Mouse (Mus musculus) hindbrain, embryonic 10.5 days (tissue): ENCODE data around the gene Tradd. TPM values are rescaled to one million over a fixed set of nuclear protein-coding genes. Genes with fewer than 3 reads are reported as not detected.
"Not testable (repeated sequence)": the region's sequence is repeated elsewhere in the genome, so short reads cannot be mapped to it uniquely, and the experiment has no call there.

Experiments used
- DNase-seq: peaks from one replicate; pipeline ENCODE4 v3.0.0-alpha.2; 2017; ENCODE audit warnings: low spot score
- H3K27ac ChIP-seq: fragments of 300-500 bp; sonication (generic); 2 replicates; pipeline ENCODE4 v1.5.1; 2016; ENCODE audit warnings: mild to moderate bottlenecking, moderate library complexity
- H3K27me3 ChIP-seq: fragments of 300-500 bp; sonication (generic); 2 replicates; pipeline ENCODE4 v1.6.1; 2016; ENCODE audit warnings: mild to moderate bottlenecking; ENCODE audit not compliant: poor library complexity, insufficient read depth, severe bottlenecking
- H3K36me3 ChIP-seq: fragments of 300-500 bp; sonication (generic); 2 replicates; pipeline ENCODE4 v1.6.1; 2016; ENCODE audit warnings: mild to moderate bottlenecking, moderate library complexity
- H3K4me1 ChIP-seq: fragments of 300-500 bp; sonication (generic); replicated peaks from 2 replicates; pipeline ENCODE4 v1.6.1; 2016; ENCODE audit warnings: mild to moderate bottlenecking
- H3K4me3 ChIP-seq: fragments of 300-500 bp; sonication (generic); 2 replicates; pipeline ENCODE4 v1.5.1; 2016; ENCODE audit warnings: mild to moderate bottlenecking, moderate library complexity
- H3K9me3 ChIP-seq: fragments of 300-500 bp; sonication (generic); 2 replicates; pipeline ENCODE4 v1.6.1; 2016; ENCODE audit warnings: mild to moderate bottlenecking, moderate library complexity
- whole genome bisulfite sequencing: fragments of 180-500 bp; shearing (Covaris S2); methylation state at CpG from one replicate; pipeline ENCODE4 v1.1.7; 2016; 5-methylcytosine and 5-hydroxymethylcytosine counted together
- polyA plus RNA-seq: library from polyadenylated mRNA; unstranded; fragments of >200 nt; fragmentation: Nextera tagmentation; extraction: Ambion mirVana; gene quantifications from 2 replicates; pipeline ENCODE4 v1.2.1, GENCODE M21; 2016

Tradd gene
- polyA plus RNA-seq, 1 experiment from 2014 or later, result 16.3 TPM

DNA sequence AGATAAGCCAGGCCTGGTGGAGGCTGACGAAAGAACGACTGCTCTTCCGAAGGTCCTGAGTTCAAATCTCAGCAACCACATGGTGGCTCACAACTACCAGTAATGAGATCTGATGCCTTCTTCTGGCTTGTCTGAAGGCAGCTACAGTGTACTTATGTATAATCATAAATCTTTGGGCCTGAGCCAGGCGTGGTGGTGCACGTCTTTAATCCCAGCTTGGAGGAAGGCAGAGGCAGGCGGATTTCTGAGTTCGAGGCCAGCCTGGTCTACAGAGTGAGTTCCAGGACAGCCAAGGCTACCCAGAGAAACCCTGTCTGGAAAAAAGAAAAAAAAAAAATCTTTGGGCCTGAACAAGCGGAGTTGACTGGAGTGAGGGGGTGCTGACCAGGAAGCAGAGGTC, 27.0 kb upstream of the Tradd start:
- WGBS, result 89% methylated on average over 8 of the region's 8 CpGs
- not testable (repeated sequence) for H3K27ac ChIP-seq, H3K9me3 ChIP-seq, H3K36me3 ChIP-seq, DNase-seq, H3K4me3 ChIP-seq
- peaks cover 47% of the 10 kb centered on the region for H3K4me1 ChIP-seq
- H3K27me3 ChIP-seq, result peaks cover 40% of the 10 kb centered on the region

DNA sequence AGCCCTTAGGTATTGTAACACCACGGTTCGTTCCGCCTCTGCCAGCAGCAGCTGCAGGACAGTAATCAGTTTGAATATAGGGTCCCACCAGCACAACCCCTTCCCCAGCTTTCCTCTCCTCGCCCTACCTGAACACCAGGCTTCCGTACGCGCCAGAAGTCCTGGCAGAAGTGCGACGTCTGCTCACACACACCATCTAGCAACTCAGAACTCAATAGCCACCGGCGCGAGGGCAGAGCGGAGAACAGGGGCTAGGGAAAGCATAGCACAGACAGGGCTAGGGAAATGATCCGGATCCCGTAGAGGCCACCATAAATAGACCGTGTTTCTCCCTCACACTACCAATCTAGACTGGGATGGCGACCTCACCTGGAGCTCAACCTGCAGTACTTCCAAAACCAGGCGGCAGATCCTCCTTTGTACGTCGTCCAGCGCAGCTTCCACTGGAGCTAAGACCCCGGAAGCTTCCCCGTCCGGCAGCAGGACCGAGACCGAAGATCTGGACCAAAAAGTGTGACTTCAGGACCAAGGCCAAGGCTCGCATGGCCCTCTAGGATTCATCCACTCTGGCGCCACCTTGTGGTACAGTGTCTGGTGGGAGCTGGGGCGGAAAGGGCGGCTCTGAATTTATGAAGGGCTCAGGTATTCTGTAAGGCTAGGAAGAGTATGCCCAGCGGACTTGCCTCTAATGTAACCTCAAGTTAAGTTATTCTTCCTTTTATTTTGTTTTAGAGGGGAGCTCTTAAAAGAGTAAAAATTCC, 26.3 kb upstream of the Tradd start:
- H3K9me3 ChIP-seq, result no peaks in the 10 kb centered on the region
- WGBS, result 9% methylated on average over 31 of the region's 31 CpGs
- peak; percentile 89 for DNase-seq
- 0 out of 2 replicates have a peak overlapping the region, but pooled peaks have one; percentile 91 for H3K27ac ChIP-seq
- H3K4me3 ChIP-seq, result peak overlapping the region; percentile 54
- peaks cover 4% of the 10 kb centered on the region; the same call in 1 of the 2 replicates for H3K36me3 ChIP-seq
- peaks cover 44% of the 10 kb centered on the region for H3K27me3 ChIP-seq
- peaks cover 48% of the 10 kb centered on the region for H3K4me1 ChIP-seq

DNA sequence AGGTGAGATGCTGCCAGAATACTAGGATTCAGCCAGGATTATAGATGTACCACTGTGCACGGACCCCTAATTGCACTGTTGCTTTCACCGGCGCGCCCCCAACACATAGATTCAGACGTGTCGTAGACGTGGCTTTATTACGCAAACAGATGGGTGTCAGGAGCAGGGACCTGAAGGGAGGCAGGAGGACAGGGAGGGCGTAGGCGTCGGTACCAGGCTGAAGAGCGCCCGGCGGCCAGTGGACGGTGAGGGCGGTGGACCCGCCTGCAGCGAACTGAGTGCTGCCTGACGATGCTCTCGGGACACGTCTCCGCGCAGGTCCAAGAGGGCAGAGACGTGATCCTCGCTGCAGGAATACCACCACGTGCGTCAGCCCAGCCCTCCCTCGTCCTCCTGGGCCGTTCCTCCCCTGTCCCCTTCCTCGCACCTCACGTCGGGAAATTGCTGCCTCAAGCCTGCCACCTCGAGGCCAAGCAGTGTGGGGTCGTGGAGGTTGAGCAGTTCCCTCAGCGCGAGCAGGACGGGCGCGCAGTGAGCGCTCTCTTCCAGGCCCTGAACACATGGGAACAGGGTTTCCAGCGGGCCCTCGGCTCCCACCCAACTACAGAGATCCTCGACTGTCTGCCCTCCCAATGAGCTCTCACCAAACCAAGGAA, 25.5 kb upstream of the Tradd start, which contains the start of gene 4931428F04Rik:
Gene 4931428F04Rik, minus strand, starts transcription at position 60 of the 656 bp plus-strand sequence.
- Histone ChIP-seq H3K4me3 (peak within 1 kb of the TSS; percentile 54), H3K27me3 (peaks cover 45% of the 10 kb centered on the region), H3K36me3 (peaks cover 12% of the 10 kb centered on the region), H3K27ac (peak within 1 kb of the TSS; percentile 91), H3K9me3 (no peaks in the 10 kb centered on the region), H3K4me1 (peaks cover 54% of the 10 kb centered on the region)
- DNase-seq, result peak; percentile 71
- WGBS, result 2% methylated on average over 43 of the region's 43 CpGs

DNA sequence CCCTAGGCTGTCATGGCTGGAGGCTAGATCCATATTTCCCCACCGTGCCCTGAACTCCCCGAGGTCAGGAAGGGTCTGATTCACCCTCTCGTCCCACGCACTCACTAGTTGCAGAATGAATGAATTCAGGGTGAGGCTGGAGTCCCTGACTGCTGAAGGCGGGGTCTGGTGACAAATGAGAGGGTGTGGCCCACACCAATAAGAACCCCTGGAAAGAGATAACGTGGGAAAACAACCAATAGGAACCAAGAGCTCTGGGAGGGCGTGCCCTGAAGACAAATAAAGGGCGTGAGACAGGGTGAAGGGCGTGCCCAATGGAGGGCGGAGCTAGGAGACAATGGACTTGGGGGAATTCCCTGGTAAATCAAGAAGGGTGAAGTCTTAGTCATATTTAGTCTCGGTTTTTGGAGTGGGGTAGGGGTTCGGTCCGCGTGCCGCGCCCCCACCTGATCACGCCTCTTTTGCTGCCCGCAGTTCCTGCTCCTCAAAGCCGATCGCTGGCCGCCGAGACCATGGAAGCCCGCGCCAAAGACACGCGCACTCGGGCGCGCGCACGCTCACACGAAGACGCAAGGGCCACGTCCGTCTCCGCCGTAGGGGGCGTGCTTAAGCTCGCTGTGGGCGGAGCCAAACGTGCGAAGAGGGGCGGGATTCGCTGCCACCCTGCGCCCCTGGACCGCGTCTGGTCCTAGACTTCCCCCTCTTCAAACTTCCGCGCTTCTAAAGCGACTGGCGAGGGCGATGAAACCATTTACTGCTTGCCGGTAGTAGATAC, 24.7 kb upstream of the Tradd start:
- Histone ChIP-seq H3K27ac (peak overlapping the region; percentile 91), H3K27me3 (peaks cover 50% of the 10 kb centered on the region), H3K4me1 (peaks cover 54% of the 10 kb centered on the region), H3K4me3 (peak overlapping the region; percentile 54), H3K36me3 (peaks cover 18% of the 10 kb centered on the region), H3K9me3 (no peaks in the 10 kb centered on the region)
- under 1% methylated on average over 53 of the region's 53 CpGs for WGBS
- peak; percentile 95 for DNase-seq

DNA sequence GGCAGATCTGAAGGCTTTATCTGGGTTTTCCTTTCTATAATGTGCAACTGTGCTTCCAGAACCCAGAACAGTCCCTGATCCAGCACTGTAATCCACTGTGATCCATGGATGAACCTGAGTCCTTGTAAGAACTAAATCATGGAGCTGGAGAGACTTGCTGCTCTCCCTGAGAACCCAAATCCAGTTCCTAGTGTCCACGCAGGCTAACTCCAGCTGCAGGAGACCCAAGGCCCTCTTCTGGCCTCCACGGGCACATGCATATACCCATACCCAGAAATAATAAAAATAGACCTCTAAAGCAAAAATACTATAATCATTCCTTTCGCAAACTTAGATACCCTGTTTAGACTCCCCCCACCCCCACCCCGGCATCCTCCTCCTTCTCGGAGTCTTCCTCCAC, 23.8 kb upstream of the Tradd start:
- peaks cover 54% of the 10 kb centered on the region for H3K27me3 ChIP-seq
- H3K4me3 ChIP-seq, result peak overlapping the region; percentile 54
- no peaks in the 10 kb centered on the region for H3K9me3 ChIP-seq
- H3K4me1 ChIP-seq, result peaks cover 54% of the 10 kb centered on the region
- WGBS, result 87% methylated on average over 5 of the region's 5 CpGs
- H3K27ac ChIP-seq, result 0 out of 2 replicates have a peak overlapping the region, but pooled peaks have one; percentile 91
- no peak for DNase-seq
- H3K36me3 ChIP-seq, result peaks cover 25% of the 10 kb centered on the region

DNA sequence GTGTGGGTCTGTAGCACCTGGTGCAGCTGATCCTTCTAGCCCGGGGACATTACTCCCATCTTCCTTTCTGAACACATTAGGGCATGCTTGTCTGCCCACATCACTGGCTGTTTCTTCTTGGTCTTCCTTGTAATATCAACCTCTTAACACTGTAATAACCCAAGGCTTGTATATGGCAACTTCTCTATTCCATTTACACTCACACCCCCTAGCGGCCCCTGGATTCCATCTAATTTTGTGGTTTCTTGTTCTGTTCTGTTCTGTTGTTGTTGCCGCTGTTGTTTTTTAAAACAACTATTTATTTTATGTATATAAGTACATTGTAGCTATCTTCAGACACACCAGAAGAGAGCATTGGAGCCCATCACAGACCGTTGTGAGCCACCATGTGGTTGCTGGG, 22.5 kb upstream of the Tradd start:
- H3K4me1 ChIP-seq, result peaks cover 57% of the 10 kb centered on the region
- no peak overlapping the region for H3K4me3 ChIP-seq
- H3K27me3 ChIP-seq, result peaks cover 61% of the 10 kb centered on the region

DNA sequence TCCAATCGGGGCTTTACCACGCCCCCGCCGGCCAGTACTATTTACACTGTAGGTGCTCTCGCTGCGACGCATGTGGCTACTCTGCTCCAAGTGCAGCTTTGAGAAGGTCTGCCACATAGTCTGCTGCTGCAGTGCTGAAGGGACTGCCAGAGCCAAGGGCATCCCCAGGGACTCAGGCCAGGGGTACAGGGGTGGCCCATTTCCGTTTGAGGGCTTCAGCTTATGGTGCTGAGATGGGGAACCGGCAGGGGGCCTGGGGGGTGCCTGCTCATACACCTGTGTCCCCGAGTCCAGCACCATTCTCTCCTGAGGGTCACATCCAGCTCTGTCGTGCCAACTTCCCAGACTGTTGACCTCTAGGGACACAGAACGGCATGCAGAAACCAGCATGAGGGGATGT, 21.1 kb upstream of the Tradd start:
- no peaks in the 10 kb centered on the region for H3K9me3 ChIP-seq
- WGBS, result 44% methylated on average over 12 of the region's 12 CpGs
- no peak overlapping the region for H3K4me3 ChIP-seq
- no peak overlapping the region for H3K27ac ChIP-seq
- H3K4me1 ChIP-seq, result peaks cover 51% of the 10 kb centered on the region
- H3K36me3 ChIP-seq, result peaks cover 49% of the 10 kb centered on the region
- DNase-seq, result no peak
- peaks cover 66% of the 10 kb centered on the region for H3K27me3 ChIP-seq

More for the DNA sequence above, 22.5 kb upstream of the Tradd start:
- Histone ChIP-seq H3K9me3 (no peaks in the 10 kb centered on the region), H3K36me3 (peaks cover 39% of the 10 kb centered on the region), H3K27ac (no peak overlapping the region)
- DNase-seq, result no peak
- WGBS, result 88% methylated on average over 4 of the region's 4 CpGs

DNA sequence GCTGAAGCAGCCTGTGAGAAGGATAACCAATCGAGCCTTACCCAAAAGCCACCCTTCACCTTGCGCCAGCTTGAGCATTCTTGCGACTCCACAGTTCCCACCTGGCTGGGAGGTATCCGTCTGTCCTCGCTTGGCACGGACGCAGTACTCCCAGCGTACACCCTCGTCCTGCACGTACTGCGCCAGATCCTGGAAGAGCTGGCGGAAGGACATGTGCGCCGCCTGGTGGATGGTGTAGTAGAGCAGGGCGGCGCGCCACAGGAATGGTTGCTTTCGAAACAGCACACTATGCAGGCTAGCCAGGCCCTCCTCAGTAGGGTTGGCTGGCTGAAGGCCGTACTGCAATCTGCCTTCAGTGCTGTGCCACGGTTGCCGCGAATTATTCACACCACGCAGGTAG, 18.7 kb upstream of the Tradd start:
- 24% methylated on average over 23 of the region's 23 CpGs for WGBS
- peaks cover 36% of the 10 kb centered on the region for H3K4me1 ChIP-seq
- peaks cover 81% of the 10 kb centered on the region for H3K27me3 ChIP-seq
- no peaks in the 10 kb centered on the region for H3K9me3 ChIP-seq
- peaks cover 56% of the 10 kb centered on the region for H3K36me3 ChIP-seq
- no peak overlapping the region for H3K27ac ChIP-seq
- no peak overlapping the region for H3K4me3 ChIP-seq
- DNase-seq, result no peak

DNA sequence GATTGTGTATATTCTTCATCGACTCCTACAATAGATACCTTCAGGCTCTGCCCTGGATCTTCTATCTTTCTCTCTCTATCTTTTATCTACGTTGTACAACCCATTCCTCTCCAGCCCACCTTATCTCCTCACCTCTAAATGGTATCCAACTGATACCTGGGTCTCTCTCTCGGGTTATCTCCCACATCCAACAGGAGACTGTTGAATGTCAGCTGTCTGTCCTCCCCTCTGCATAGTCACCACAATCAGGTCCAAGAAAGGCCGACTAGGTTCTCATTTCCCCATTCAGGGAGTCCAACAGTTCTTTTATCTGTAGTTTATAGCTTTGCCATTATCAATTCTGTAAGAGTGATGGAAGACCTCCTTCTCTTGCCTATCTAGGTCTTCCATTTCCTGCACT, 17.8 kb upstream of the Tradd start:
- Histone ChIP-seq H3K27ac (no peak overlapping the region), H3K36me3 (peaks cover 56% of the 10 kb centered on the region), H3K4me1 (peaks cover 29% of the 10 kb centered on the region), H3K27me3 (peaks cover 89% of the 10 kb centered on the region), H3K9me3 (no peaks in the 10 kb centered on the region), H3K4me3 (no peak overlapping the region)
- DNase-seq, result no peak
- WGBS, result 84% methylated on average over 4 of the region's 4 CpGs

DNA sequence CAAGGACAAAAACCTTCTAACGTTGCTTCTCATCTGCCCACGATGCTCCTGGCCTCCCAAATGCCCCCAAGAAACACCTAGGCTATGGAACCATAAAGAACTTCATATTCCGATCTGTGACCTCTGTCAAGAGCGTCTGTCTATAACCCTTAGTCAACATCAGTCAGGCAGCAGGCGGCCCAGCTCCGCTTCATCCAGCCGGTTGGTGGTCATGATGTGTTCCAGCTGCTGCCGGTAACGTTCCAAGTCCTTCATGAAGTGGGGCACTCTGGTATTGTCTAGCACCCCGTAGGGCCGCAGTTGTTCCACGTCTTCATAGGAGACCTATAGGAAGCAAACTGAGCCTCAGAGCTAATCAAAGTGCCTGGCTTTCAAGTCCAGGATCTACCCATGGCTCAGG, 17.4 kb upstream of the Tradd start:
- H3K4me1 ChIP-seq, result peaks cover 28% of the 10 kb centered on the region
- 91% methylated on average over 12 of the region's 12 CpGs for WGBS
- H3K9me3 ChIP-seq, result no peaks in the 10 kb centered on the region
- H3K27me3 ChIP-seq, result peaks cover 93% of the 10 kb centered on the region
- H3K27ac ChIP-seq, result no peak overlapping the region
- DNase-seq, result no peak
- no peak overlapping the region for H3K4me3 ChIP-seq
- H3K36me3 ChIP-seq, result peaks cover 56% of the 10 kb centered on the region

DNA sequence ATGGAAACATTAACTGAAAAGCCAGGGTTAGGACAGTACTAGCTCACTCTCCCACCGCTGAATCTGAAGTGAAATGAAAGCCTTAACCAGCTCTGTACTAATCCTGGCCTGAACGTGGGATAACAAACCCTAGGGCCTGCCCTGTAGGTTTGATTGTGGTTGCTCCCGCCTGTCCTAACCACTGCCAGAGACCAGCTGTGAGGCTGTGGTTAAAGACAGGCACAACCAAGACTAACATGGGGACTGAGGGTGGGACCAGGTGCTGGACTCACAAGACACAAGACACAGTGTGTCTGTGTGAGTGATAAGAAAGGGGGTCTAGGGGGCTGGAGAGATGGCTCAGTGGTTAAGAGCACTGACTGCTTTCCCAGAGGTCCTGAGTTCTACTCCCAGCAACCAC, 16.2 kb upstream of the Tradd start:
- H3K4me3 ChIP-seq, result no peak overlapping the region
- no peak for DNase-seq
- peaks cover 34% of the 10 kb centered on the region for H3K4me1 ChIP-seq
- H3K27ac ChIP-seq, result no peak overlapping the region
- H3K36me3 ChIP-seq, result peaks cover 51% of the 10 kb centered on the region
- H3K9me3 ChIP-seq, result no peaks in the 10 kb centered on the region
- H3K27me3 ChIP-seq, result peaks cover 97% of the 10 kb centered on the region
- 60% methylated on average over 3 of the region's 3 CpGs for WGBS

DNA sequence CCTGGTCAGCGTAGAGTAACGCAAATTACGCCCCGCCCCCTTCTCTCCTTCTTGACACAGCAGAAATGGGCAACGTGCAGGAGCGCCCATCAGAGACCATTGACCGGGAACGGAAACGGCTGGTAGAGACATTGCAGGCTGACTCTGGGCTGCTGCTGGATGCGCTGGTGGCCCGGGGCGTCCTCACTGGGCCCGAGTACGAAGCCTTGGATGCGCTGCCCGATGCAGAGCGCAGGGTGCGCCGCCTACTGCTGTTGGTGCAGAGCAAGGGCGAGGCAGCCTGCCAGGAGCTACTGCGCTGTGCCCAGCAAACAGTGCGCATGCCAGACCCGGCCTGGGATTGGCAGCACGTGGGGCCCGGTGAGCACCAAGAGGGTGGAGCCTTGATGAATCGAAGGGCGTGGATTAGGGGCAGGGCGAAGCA, 14.5 kb upstream of the Tradd start:
- DNase-seq, result no peak

More for the DNA sequence above, 14.5 kb upstream of the Tradd start:
- H3K4me3 ChIP-seq, result peak overlapping the region; percentile 34
- no peaks in the 10 kb centered on the region for H3K9me3 ChIP-seq
- peaks cover 34% of the 10 kb centered on the region for H3K4me1 ChIP-seq
- 2% methylated on average over 28 of the region's 28 CpGs for WGBS
- peaks cover 38% of the 10 kb centered on the region for H3K36me3 ChIP-seq
- H3K27ac ChIP-seq, result no peak overlapping the region
- H3K27me3 ChIP-seq, result peaks cover 100% of the 10 kb centered on the region
